Mouse (Mus musculus): ENCODE measurements at regions not wholly inside any gene's neighbourhood (a gene's known extent, or its start where the extent isn't known, plus 50 kb on each side); places are given as distances from the start of the nearest gene placed in this dataset.
"Not testable (repeated sequence)": the region's sequence is repeated elsewhere in the genome, so short reads cannot be mapped to it uniquely, and the experiment has no call there.

GRCm38 (mm10) chr1:184669173-184669572 is 63.2 kb downstream of the Hlx start:
- not testable (repeated sequence) for ATAC-seq (ENCODE audit: poor library complexity, severe bottlenecking)

GRCm38 (mm10) chr1:184668428-184668827 is 64.0 kb downstream of the Hlx start:
- ATAC-seq (ENCODE audit: poor library complexity, severe bottlenecking): no peak

- ATAC-seq (ENCODE audit: poor library complexity, severe bottlenecking): no peak
Measured at GRCm38 (mm10) chr1:184668022-184668421, 64.4 kb downstream of the Hlx start.

- peak; percentile 71 for ATAC-seq (ENCODE audit: poor library complexity, severe bottlenecking)
Measured at GRCm38 (mm10) chr1:184665243-184665642, 67.2 kb downstream of the Hlx start.

GRCm38 (mm10) chr1:184664098-184664375 is 68.4 kb downstream of the Hlx start:
- no peak for ATAC-seq (ENCODE audit: poor library complexity, severe bottlenecking)

GRCm38 (mm10) chr1:184663300-184664097 is 68.9 kb downstream of the Hlx start:
- no peak for ATAC-seq (ENCODE audit: poor library complexity, severe bottlenecking)

- ATAC-seq (ENCODE audit: poor library complexity, severe bottlenecking): no peak
Measured at GRCm38 (mm10) chr1:184650541-184651105, 81.8 kb downstream of the Hlx start.

GRCm38 (mm10) chr1:184647920-184648540 is 84.4 kb downstream of the Hlx start:
- no peak for ATAC-seq (ENCODE audit: poor library complexity, severe bottlenecking)

GRCm38 (mm10) chr1:184644767-184645598 is 87.4 kb downstream of the Hlx start:
- peak; percentile 61 for ATAC-seq (ENCODE audit: poor library complexity, severe bottlenecking)

- no peak for ATAC-seq (ENCODE audit: poor library complexity, severe bottlenecking)
Measured at GRCm38 (mm10) chr1:184630695-184631475, 101.5 kb downstream of the Hlx start.

GRCm38 (mm10) chr1:184629194-184629593 is 103.2 kb downstream of the Hlx start:
- ATAC-seq (ENCODE audit: poor library complexity, severe bottlenecking): peak; percentile 41

GRCm38 (mm10) chr1:184628566-184629168 is 103.8 kb downstream of the Hlx start:
- peak; percentile 47 for ATAC-seq (ENCODE audit: poor library complexity, severe bottlenecking)

- peak; percentile 48 for ATAC-seq (ENCODE audit: poor library complexity, severe bottlenecking)
Measured at GRCm38 (mm10) chr1:184622462-184622861, 110.0 kb downstream of the Hlx start.

GRCm38 (mm10) chr1:184621950-184622349 is 110.5 kb downstream of the Hlx start:
- ATAC-seq (ENCODE audit: poor library complexity, severe bottlenecking): peak; percentile 52

GRCm38 (mm10) chr1:184617853-184618454 is 114.5 kb downstream of the Hlx start:
- ATAC-seq (ENCODE audit: poor library complexity, severe bottlenecking): peak; percentile 76

- no peak for ATAC-seq (ENCODE audit: poor library complexity, severe bottlenecking)
Measured at GRCm38 (mm10) chr1:184615991-184616390, 116.4 kb downstream of the Hlx start.

GRCm38 (mm10) chr1:184614699-184615415 is 117.6 kb downstream of the Hlx start:
- peak; percentile 34 for ATAC-seq (ENCODE audit: poor library complexity, severe bottlenecking)

GRCm38 (mm10) chr1:184612880-184613279 is 119.5 kb downstream of the Hlx start:
- ATAC-seq (ENCODE audit: poor library complexity, severe bottlenecking): no peak

GRCm38 (mm10) chr1:184608938-184609337 is 123.5 kb downstream of the Hlx start:
- no peak for ATAC-seq (ENCODE audit: poor library complexity, severe bottlenecking)

Data from megakaryocyte, adult 5-6 weeks (primary cell).